Mouse (Mus musculus): ENCODE data around the gene Npw. TPM values are rescaled to one million over a fixed set of nuclear protein-coding genes. Genes with fewer than 3 reads are reported as not detected.

Gene Npw
- total and polyA plus RNA-seq, 2 experiments from 2014 or later, result not detected

DNA sequence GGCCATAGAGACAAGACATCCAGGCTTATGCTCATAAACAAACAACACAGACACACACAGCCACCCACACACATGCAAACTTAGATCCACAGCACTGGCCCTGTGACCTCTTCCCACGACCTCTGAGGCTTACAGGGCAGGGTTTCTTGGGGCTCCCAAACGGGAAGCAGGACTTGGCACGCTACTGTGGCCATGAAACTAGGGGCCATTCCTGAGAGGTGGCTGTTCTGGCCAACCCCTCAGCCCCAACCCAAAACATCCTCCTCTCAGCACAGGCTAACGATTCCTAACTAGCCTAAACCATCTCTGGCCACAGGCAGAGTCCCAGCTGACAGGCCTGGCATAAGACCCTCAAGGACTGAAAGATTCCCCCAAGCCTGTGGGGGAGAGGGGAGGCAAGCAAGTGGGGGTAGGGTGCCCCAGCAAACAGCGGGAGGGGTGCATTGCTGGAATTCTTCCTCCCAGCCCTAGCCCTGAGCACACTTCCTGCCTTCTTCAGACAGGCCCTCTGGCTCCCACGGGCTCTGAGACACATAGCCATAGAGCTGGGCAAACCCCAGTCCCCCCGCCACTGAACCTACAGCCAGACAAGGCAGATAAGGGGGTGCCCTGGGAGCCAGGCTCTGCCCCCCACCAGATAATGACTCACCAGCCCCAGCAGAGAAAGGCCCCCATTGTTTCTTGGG lies 14.1 kb downstream of the Npw start:
- 23% methylated on average over 7 of the region's 7 CpGs for WGBS
- no peak for DNase-seq (ENCODE audit: low spot score)
- peaks cover 7% of the 10 kb centered on the region; the same call in 1 of the 2 replicates for H3K27me3 ChIP-seq (ENCODE audit: control insufficient read depth, insufficient read depth, low read length)
- peak overlapping the region; percentile 51 for H3K9ac ChIP-seq (replicated peaks; ENCODE audit: low read depth, low read length)
- no peak for TF ChIP-seq EP300 (IDR thresholded peaks at IDR 0.05; ENCODE audit: low read depth)
- H3K9me3 ChIP-seq (replicated peaks; ENCODE audit: control insufficient read depth, low read length), result no peaks in the 10 kb centered on the region
- H3K4me2 ChIP-seq (ENCODE audit: low read depth, low read length), result peak overlapping the region; percentile 56
- peak overlapping the region; percentile 34 for H3K4me3 ChIP-seq (ENCODE audit: low read depth, low read length)
- ATAC-seq (ENCODE audit: insufficient read depth, low read depth), result peak; percentile 21; the same call in 1 of the 2 replicates
- H3K27ac ChIP-seq (ENCODE audit: low read depth), result peak overlapping the region; percentile 91
- H3K36me3 ChIP-seq (replicated peaks; ENCODE audit: control insufficient read depth, insufficient read depth, low read length), result peaks cover 19% of the 10 kb centered on the region
- 0 out of 2 replicates have a peak, but pooled peaks cover 9% of the 10 kb centered on the region for H3K4me1 ChIP-seq (ENCODE audit: control insufficient read depth, insufficient read depth)

DNA sequence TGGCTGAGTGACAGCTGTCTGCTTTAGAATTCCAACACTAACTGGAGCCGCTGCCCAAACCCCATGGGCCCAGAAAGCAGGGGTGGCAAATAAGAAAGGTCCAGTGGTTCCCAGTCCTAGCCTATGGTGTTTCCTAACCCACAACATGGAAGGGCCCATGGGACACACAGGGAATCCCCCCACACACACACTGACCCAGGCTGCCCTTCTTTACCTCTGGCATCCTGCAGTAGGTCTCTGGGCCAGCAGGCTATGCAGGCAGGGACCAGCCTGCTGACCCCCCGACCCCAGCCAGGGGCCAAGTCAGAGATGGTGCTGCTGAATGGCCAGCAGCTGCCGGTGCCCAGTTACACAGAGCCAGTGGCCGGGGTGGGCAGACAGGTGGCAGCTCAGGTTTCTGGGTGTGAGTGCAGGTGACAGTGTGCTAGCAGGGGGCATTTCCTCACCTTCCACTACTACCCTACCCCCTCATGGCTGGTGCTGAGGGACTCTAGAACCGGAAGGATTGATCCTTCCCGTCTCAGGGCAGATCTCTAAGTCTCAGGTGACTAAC lies 15.4 kb downstream of the Npw start:
- H3K4me2 ChIP-seq (ENCODE audit: low read depth, low read length), result peak overlapping the region; percentile 56
- 70% methylated on average over 6 of the region's 6 CpGs for WGBS

DNA sequence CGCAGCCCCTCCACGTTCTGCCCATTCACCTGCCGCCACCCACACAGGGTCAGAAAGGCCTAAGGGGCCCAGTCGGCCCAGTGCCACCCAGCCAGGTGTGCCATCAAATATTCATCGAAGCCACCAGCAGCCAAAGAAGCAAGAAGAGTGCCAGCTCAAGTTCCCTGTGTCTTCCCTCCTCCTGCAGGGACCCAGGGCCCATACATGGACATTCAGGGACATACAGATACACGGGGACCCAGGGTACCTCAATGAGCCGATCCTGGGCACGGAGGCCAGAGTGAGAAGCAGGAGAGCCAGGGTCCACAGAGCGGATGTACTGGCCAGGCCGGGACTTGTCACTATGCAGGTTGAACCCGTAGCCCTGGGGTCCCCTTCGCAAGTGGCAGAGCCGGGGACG lies 16.3 kb downstream of the Npw start:
- 88% methylated on average over 14 of the region's 14 CpGs for WGBS
- Histone ChIP-seq H3K9ac (replicated peaks; ENCODE audit: low read depth, low read length) (no peak overlapping the region), H3K27me3 (ENCODE audit: control insufficient read depth, insufficient read depth, low read length) (no peaks in the 10 kb centered on the region), H3K4me3 (ENCODE audit: low read depth, low read length) (no peak overlapping the region), H3K27ac (ENCODE audit: low read depth) (no peak overlapping the region), H3K9me3 (replicated peaks; ENCODE audit: control insufficient read depth, low read length) (no peaks in the 10 kb centered on the region), H3K36me3 (replicated peaks; ENCODE audit: control insufficient read depth, insufficient read depth, low read length) (peaks cover 28% of the 10 kb centered on the region), H3K4me2 (ENCODE audit: low read depth, low read length) (no peak overlapping the region), H3K4me1 (ENCODE audit: control insufficient read depth, insufficient read depth) (peaks cover 9% of the 10 kb centered on the region; the same call in 1 of the 2 replicates)
- DNase-seq (ENCODE audit: low spot score), result no peak
- no peak for ATAC-seq (ENCODE audit: insufficient read depth, low read depth)
- TF ChIP-seq CTCF (IDR thresholded peaks at IDR 0.05; ENCODE audit: low read depth), result no peak
- TF ChIP-seq EP300 (IDR thresholded peaks at IDR 0.05; ENCODE audit: low read depth), result no peak

More for the DNA sequence above, 15.4 kb downstream of the Npw start:
- peak overlapping the region; percentile 34 for H3K4me3 ChIP-seq (ENCODE audit: low read depth, low read length)
- H3K4me1 ChIP-seq (ENCODE audit: control insufficient read depth, insufficient read depth), result 0 out of 2 replicates have a peak, but pooled peaks cover 9% of the 10 kb centered on the region
- H3K36me3 ChIP-seq (replicated peaks; ENCODE audit: control insufficient read depth, insufficient read depth, low read length), result peaks cover 28% of the 10 kb centered on the region
- no peak overlapping the region for H3K9ac ChIP-seq (replicated peaks; ENCODE audit: low read depth, low read length)
- DNase-seq (ENCODE audit: low spot score) (no peak), ATAC-seq (ENCODE audit: insufficient read depth, low read depth) (no peak)
- no peak for TF ChIP-seq EP300 (IDR thresholded peaks at IDR 0.05; ENCODE audit: low read depth)
- TF ChIP-seq CTCF (IDR thresholded peaks at IDR 0.05; ENCODE audit: low read depth), result no peak
- H3K27ac ChIP-seq (ENCODE audit: low read depth), result 0 out of 2 replicates have a peak overlapping the region, but pooled peaks have one; percentile 91
- no peaks in the 10 kb centered on the region for H3K27me3 ChIP-seq (ENCODE audit: control insufficient read depth, insufficient read depth, low read length)
- no peaks in the 10 kb centered on the region for H3K9me3 ChIP-seq (replicated peaks; ENCODE audit: control insufficient read depth, low read length)

DNA sequence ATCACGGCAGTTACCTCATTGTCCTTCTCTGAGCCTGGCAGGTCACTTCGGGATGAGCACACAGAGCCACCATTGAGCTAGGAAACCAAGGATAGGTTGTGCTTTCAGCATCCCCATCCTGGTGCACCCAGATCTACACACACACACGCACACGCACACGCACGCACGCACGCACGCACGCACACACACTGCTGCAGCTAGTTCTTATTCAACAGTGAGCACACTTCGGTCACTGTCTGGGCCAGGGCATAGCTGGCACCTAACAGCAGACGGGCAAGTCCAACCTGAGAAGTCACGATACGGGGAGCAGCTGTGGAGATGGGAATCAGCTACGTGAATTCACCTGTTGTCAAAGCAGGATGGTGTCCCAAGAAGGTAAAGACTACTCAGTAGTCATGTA lies 17.7 kb downstream of the Npw start:
- ATAC-seq (ENCODE audit: insufficient read depth, low read depth) (no peak), DNase-seq (ENCODE audit: low spot score) (no peak)
- H3K27ac ChIP-seq (ENCODE audit: low read depth), result no peak overlapping the region
- H3K36me3 ChIP-seq (replicated peaks; ENCODE audit: control insufficient read depth, insufficient read depth, low read length), result peaks cover 28% of the 10 kb centered on the region
- no peaks in the 10 kb centered on the region for H3K9me3 ChIP-seq (replicated peaks; ENCODE audit: control insufficient read depth, low read length)
- no peaks in the 10 kb centered on the region for H3K27me3 ChIP-seq (ENCODE audit: control insufficient read depth, insufficient read depth, low read length)
- H3K4me2 ChIP-seq (ENCODE audit: low read depth, low read length), result no peak overlapping the region
- H3K4me1 ChIP-seq (ENCODE audit: control insufficient read depth, insufficient read depth), result peaks cover 13% of the 10 kb centered on the region
- TF ChIP-seq CTCF (IDR thresholded peaks at IDR 0.05; ENCODE audit: low read depth) (no peak), EP300 (IDR thresholded peaks at IDR 0.05; ENCODE audit: low read depth) (no peak)
- no peak overlapping the region for H3K9ac ChIP-seq (replicated peaks; ENCODE audit: low read depth, low read length)
- H3K4me3 ChIP-seq (ENCODE audit: low read depth, low read length), result no peak overlapping the region
- WGBS, result 89% methylated on average over 15 of the region's 15 CpGs

DNA sequence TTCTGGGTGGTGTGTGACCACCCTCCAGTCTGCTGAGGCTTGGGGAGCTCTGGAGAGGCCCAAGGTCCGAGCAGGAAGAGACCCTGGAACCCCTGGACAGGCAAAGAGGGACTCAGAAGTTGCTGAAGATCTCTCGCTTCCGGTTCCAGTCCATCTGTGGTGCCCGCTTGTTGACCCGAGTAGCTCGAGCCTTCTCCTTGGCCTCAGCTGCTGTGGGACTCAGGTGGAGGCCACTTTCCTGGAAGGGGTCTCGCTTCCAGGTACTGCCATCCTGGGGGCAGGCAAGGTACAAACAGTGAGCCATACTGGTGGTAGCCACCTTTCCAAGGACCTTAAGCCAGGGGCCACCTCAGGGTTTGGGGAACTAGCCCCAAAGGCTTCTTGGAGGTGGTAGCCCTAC lies 18.1 kb downstream of the Npw start:
- no peak overlapping the region for H3K4me3 ChIP-seq (ENCODE audit: low read depth, low read length)
- no peak for TF ChIP-seq CTCF (IDR thresholded peaks at IDR 0.05; ENCODE audit: low read depth)
- no peak for TF ChIP-seq EP300 (IDR thresholded peaks at IDR 0.05; ENCODE audit: low read depth)
- WGBS, result 85% methylated on average over 7 of the region's 7 CpGs
- DNase-seq (ENCODE audit: low spot score) (no peak), ATAC-seq (ENCODE audit: insufficient read depth, low read depth) (no peak)
- no peaks in the 10 kb centered on the region for H3K27me3 ChIP-seq (ENCODE audit: control insufficient read depth, insufficient read depth, low read length)
- no peaks in the 10 kb centered on the region for H3K9me3 ChIP-seq (replicated peaks; ENCODE audit: control insufficient read depth, low read length)
- 0 out of 2 replicates have a peak overlapping the region, but pooled peaks have one; percentile 18 for H3K27ac ChIP-seq (ENCODE audit: low read depth)
- H3K4me2 ChIP-seq (ENCODE audit: low read depth, low read length), result no peak overlapping the region
- H3K4me1 ChIP-seq (ENCODE audit: control insufficient read depth, insufficient read depth), result peaks cover 17% of the 10 kb centered on the region
- H3K36me3 ChIP-seq (replicated peaks; ENCODE audit: control insufficient read depth, insufficient read depth, low read length), result peaks cover 28% of the 10 kb centered on the region
- H3K9ac ChIP-seq (replicated peaks; ENCODE audit: low read depth, low read length), result no peak overlapping the region; the same call in 1 of the 2 replicates
